Mouse (Mus musculus): ENCODE data around the gene Mdm1.

- TF ChIP-seq CTCF (IDR thresholded peaks at IDR 0.05; ENCODE audit: borderline replicate concordance, insufficient read depth, low read depth, low read length) (no peak), POLR2A (IDR thresholded peaks at IDR 0.05; ENCODE audit: borderline replicate concordance, insufficient read depth, low read length) (no peak)
Measured at GRCm38 (mm10) chr10:118129001-118129682, 12.5 kb upstream of the Mdm1 start.

All from cerebellum, adult 2 months (tissue).